Mouse (Mus musculus) liver, embryonic 11.5 days (tissue): ENCODE results near the gene Ccni. TPM values are rescaled to one million over a fixed set of nuclear protein-coding genes. Genes with fewer than 3 reads are reported as not detected.

Source experiments
- ATAC-seq: fragments of 200-750 bp; cut with Nextera tagmentation; replicated peaks from 2 replicates; pipeline ENCODE4 v1.8.0; 2017; ENCODE audit warnings: moderate number of reproducible peaks, mild to moderate bottlenecking, moderate TSS enrichment, moderate library complexity; ENCODE audit not compliant: low FRiP score
- DNase-seq: peaks from one replicate; pipeline ENCODE4 v3.0.0-alpha.2; 2017; ENCODE audit warnings: low spot score
- H3K27ac ChIP-seq: fragments of 300-500 bp; sonication (generic); 2 replicates; pipeline ENCODE4 v1.5.1; 2014; ENCODE audit warnings: mild to moderate bottlenecking, low read depth, low read length, control low read depth
- H3K27me3 ChIP-seq: fragments of 300-500 bp; sonication (generic); replicated peaks from 2 replicates; pipeline ENCODE4 v1.6.1; 2014; ENCODE audit warnings: low read length, mixed read lengths; ENCODE audit not compliant: control insufficient read depth, insufficient read depth
- H3K36me3 ChIP-seq: fragments of 300-500 bp; sonication (generic); 2 replicates; pipeline ENCODE4 v1.6.1; 2014; ENCODE audit warnings: mild to moderate bottlenecking, low read length, moderate library complexity, mixed read lengths; ENCODE audit not compliant: control insufficient read depth, insufficient read depth
- H3K4me1 ChIP-seq: fragments of 300-500 bp; sonication (generic); replicated peaks from 2 replicates; pipeline ENCODE4 v1.6.1; 2014; ENCODE audit warnings: low read length, mixed read lengths; ENCODE audit not compliant: control insufficient read depth, insufficient read depth
- H3K4me2 ChIP-seq: fragments of 300-500 bp; sonication (generic); 2 replicates; pipeline ENCODE4 v1.6.1; 2014; ENCODE audit warnings: mild to moderate bottlenecking, control low read depth, moderate library complexity
- H3K4me3 ChIP-seq: fragments of 300-500 bp; sonication (generic); 2 replicates; pipeline ENCODE4 v1.5.1; 2014; ENCODE audit warnings: low read depth, low read length, control low read depth
- H3K9ac ChIP-seq: fragments of 300-500 bp; sonication (generic); 2 replicates; pipeline ENCODE4 v1.6.1; 2014; ENCODE audit warnings: low read depth, low read length, control low read depth
- H3K9me3 ChIP-seq: fragments of 300-500 bp; sonication (generic); 2 replicates; pipeline ENCODE4 v1.6.1; 2016; ENCODE audit warnings: low read length, inconsistent platforms, mixed read lengths; ENCODE audit not compliant: control insufficient read depth
- WGBS: fragments of 180-500 bp; shearing (Covaris S2); extraction: QIAGEN DNeasy Blood & Tissue Kit; methylation state at CpG from one replicate; pipeline ENCODE4 v1.1.7; 2014; 5-methylcytosine and 5-hydroxymethylcytosine counted together
- polyA plus RNA-seq: library from polyadenylated mRNA; unstranded; fragments of >200 nt; fragmentation: Nextera tagmentation; extraction: Ambion mirVana; gene quantifications from 2 replicates; pipeline ENCODE4 v1.2.1, GENCODE M21; 2014

Gene Ccni
- polyA plus RNA-seq, 1 experiment from 2014 or later = 67.8 TPM

- Histone ChIP-seq H3K9me3 (no peaks in the 10 kb centered on the region), H3K4me1 (no peaks in the 10 kb centered on the region), H3K27me3 (no peaks in the 10 kb centered on the region), H3K4me2 (no peak overlapping the region), H3K4me3 (no peak overlapping the region), H3K36me3 (no peaks in the 10 kb centered on the region), H3K27ac (no peak overlapping the region), H3K9ac (no peak overlapping the region)
- DNase-seq (no peak), ATAC-seq (no peak)
- 74% methylated on average over 3 of the region's 3 CpGs for WGBS
Measured at GRCm38 (mm10) chr5:93218375-93218774, 12.1 kb upstream of the Ccni start.

GRCm38 (mm10) chr5:93207555-93207954, 1.3 kb upstream of the Ccni start:
- ATAC-seq = no peak
- H3K4me3 ChIP-seq = no peak overlapping the region
- no peak overlapping the region for H3K9ac ChIP-seq
- H3K4me2 ChIP-seq = peak overlapping the region; percentile 77; the same call in 1 of the 2 replicates
- H3K36me3 ChIP-seq = no peaks in the 10 kb centered on the region
- 70% methylated on average over 1 of the region's 1 CpGs for WGBS
- no peak overlapping the region for H3K27ac ChIP-seq
- no peaks in the 10 kb centered on the region for H3K9me3 ChIP-seq
- DNase-seq = no peak
- no peaks in the 10 kb centered on the region for H3K27me3 ChIP-seq
- H3K4me1 ChIP-seq = peaks cover 3% of the 10 kb centered on the region; the same call in 1 of the 2 replicates

GRCm38 (mm10) chr5:93207006-93207348, 682 bp upstream of the Ccni start:
- ATAC-seq (peak; percentile 5; the same call in 1 of the 2 replicates), DNase-seq (no peak)
- Histone ChIP-seq H3K9me3 (no peaks in the 10 kb centered on the region), H3K4me3 (peak overlapping the region; percentile 90), H3K9ac (peak overlapping the region; percentile 91), H3K27ac (peak overlapping the region; percentile 93), H3K4me1 (peaks cover 3% of the 10 kb centered on the region; the same call in 1 of the 2 replicates), H3K27me3 (no peaks in the 10 kb centered on the region), H3K4me2 (peak overlapping the region; percentile 77), H3K36me3 (no peaks in the 10 kb centered on the region)
- WGBS = 10% methylated on average over 6 of the region's 6 CpGs

- under 1% methylated on average over 56 of the region's 63 CpGs for WGBS
- peaks cover 5% of the 10 kb centered on the region; the same call in 1 of the 2 replicates for H3K36me3 ChIP-seq
- peak overlapping the region; percentile 91 for H3K9ac ChIP-seq
- H3K9me3 ChIP-seq = no peaks in the 10 kb centered on the region
- H3K27ac ChIP-seq = peak overlapping the region; percentile 93
- H3K27me3 ChIP-seq = no peaks in the 10 kb centered on the region
- DNase-seq (peak; percentile 69), ATAC-seq (peak; percentile 69)
- H3K4me3 ChIP-seq = peak overlapping the region; percentile 90
- H3K4me1 ChIP-seq = peaks cover 3% of the 10 kb centered on the region; the same call in 1 of the 2 replicates
- peak overlapping the region; percentile 90 for H3K4me2 ChIP-seq
Measured at GRCm38 (mm10) chr5:93205371-93206108, 755 bp downstream of the Ccni start.

- ATAC-seq = no peak
- no peaks in the 10 kb centered on the region for H3K9me3 ChIP-seq
- H3K27me3 ChIP-seq = no peaks in the 10 kb centered on the region
- H3K9ac ChIP-seq = no peak overlapping the region
- peaks cover 17% of the 10 kb centered on the region for H3K36me3 ChIP-seq
- H3K4me1 ChIP-seq = peaks cover 3% of the 10 kb centered on the region; the same call in 1 of the 2 replicates
- no peak overlapping the region for H3K4me2 ChIP-seq
- H3K27ac ChIP-seq = no peak overlapping the region
- WGBS = 74% methylated on average over 1 of the region's 1 CpGs
- DNase-seq = no peak
- no peak overlapping the region for H3K4me3 ChIP-seq
Measured at GRCm38 (mm10) chr5:93201181-93201580, 5.1 kb downstream of the Ccni start.

GRCm38 (mm10) chr5:93198232-93198631, 8.1 kb downstream of the Ccni start:
- H3K4me3 ChIP-seq = no peak overlapping the region
- H3K9ac ChIP-seq = no peak overlapping the region
- DNase-seq (no peak), ATAC-seq (no peak)
- 81% methylated on average over 3 of the region's 3 CpGs for WGBS
- no peak overlapping the region for H3K27ac ChIP-seq
- H3K4me1 ChIP-seq = no peaks in the 10 kb centered on the region; the same call in 1 of the 2 replicates
- no peaks in the 10 kb centered on the region for H3K9me3 ChIP-seq
- H3K36me3 ChIP-seq = peaks cover 17% of the 10 kb centered on the region
- no peaks in the 10 kb centered on the region for H3K27me3 ChIP-seq
- no peak overlapping the region for H3K4me2 ChIP-seq

GRCm38 (mm10) chr5:93190428-93190827, 15.9 kb downstream of the Ccni start:
- H3K4me2 ChIP-seq = no peak overlapping the region
- no peaks in the 10 kb centered on the region for H3K9me3 ChIP-seq
- H3K4me1 ChIP-seq = no peaks in the 10 kb centered on the region
- WGBS = 92% methylated on average over 5 of the region's 5 CpGs
- no peaks in the 10 kb centered on the region for H3K27me3 ChIP-seq
- ATAC-seq (no peak), DNase-seq (no peak)
- peaks cover 7% of the 10 kb centered on the region for H3K36me3 ChIP-seq
- H3K9ac ChIP-seq = no peak overlapping the region
- no peak overlapping the region for H3K27ac ChIP-seq
- H3K4me3 ChIP-seq = no peak overlapping the region

- no peak for DNase-seq
- Histone ChIP-seq H3K4me2 (no peak overlapping the region), H3K4me3 (no peak overlapping the region), H3K36me3 (peaks cover 9% of the 10 kb centered on the region), H3K9me3 (no peaks in the 10 kb centered on the region), H3K9ac (no peak overlapping the region), H3K27ac (no peak overlapping the region), H3K27me3 (no peaks in the 10 kb centered on the region), H3K4me1 (no peaks in the 10 kb centered on the region)
- 84% methylated on average over 3 of the region's 3 CpGs for WGBS
- ATAC-seq = no peak
Measured at GRCm38 (mm10) chr5:93189607-93190006, 16.7 kb downstream of the Ccni start.

- Histone ChIP-seq H3K36me3 (peaks cover 19% of the 10 kb centered on the region), H3K27me3 (no peaks in the 10 kb centered on the region), H3K9ac (no peak overlapping the region), H3K4me1 (no peaks in the 10 kb centered on the region), H3K9me3 (no peaks in the 10 kb centered on the region), H3K4me2 (no peak overlapping the region), H3K4me3 (no peak overlapping the region), H3K27ac (no peak overlapping the region)
- ATAC-seq (no peak), DNase-seq (no peak)
- WGBS = 94% methylated on average over 6 of the region's 6 CpGs
Measured at GRCm38 (mm10) chr5:93184548-93184947, 21.7 kb downstream of the Ccni start.
